Comparison of ENCODE assay signal across 12 mouse cellular contexts in genomic region chr3:85922331-85922730, GRCm38 (mm10). TPM values are rescaled to one million over a fixed set of nuclear protein-coding genes. Genes with fewer than 3 reads are reported as not detected.
A peak's percentile ranks its signal among the peaks of the same experiment; 100 is the strongest.
DNase-seq lines count a peak whose midpoint lies in the region; ATAC-seq and TF ChIP-seq lines count a peak whose summit lies in the region.
"Had no signal": no experiment of that assay in that cellular context is flagged by ENCODE, and none has a peak within 500 bp of the region (broad histone marks: within the 10 kb centered on the region; RNA-seq: fewer than 3 reads in every experiment).

No protein-coding gene starts in this region.

- H3K4me2 ChIP-seq in liver, postnatal 0 days (ENCODE audit: low read depth, low read length), result no peak overlapping the region
- H3K4me2 ChIP-seq: forebrain, embryonic 15.5 days; neural tube, embryonic 12.5 days had no signal

- H3K4me1 ChIP-seq in liver, postnatal 0 days (ENCODE audit: insufficient read depth), result no peaks in the 10 kb centered on the region
- H3K4me1 ChIP-seq: forebrain, embryonic 15.5 days; neural tube, embryonic 12.5 days had no signal

- H3K27me3 ChIP-seq in liver, postnatal 0 days (ENCODE audit: insufficient read depth, low read length), result no peaks in the 10 kb centered on the region
- H3K27me3 ChIP-seq: forebrain, embryonic 15.5 days; neural tube, embryonic 12.5 days had no signal

- WGBS in liver, postnatal 0 days (ENCODE audit: insufficient replicate concordance), result 62% methylated on average over 3 of the region's 3 CpGs

- intact Hi-C loops in heart, postnatal 36 days (cut with DNase I), result loop anchor here (5.0 kb wide), 3 partner anchors 205 to 1000 kb away; no protein-coding TSS in a partner anchor

- H3K9me3 ChIP-seq in liver, postnatal 0 days (ENCODE audit: low read length), result no peaks in the 10 kb centered on the region
- H3K9me3 ChIP-seq: forebrain, embryonic 15.5 days; neural tube, embryonic 12.5 days had no signal

- no peak overlapping the region for H3K27ac ChIP-seq in liver, postnatal 0 days (ENCODE audit: low read depth)
- H3K27ac ChIP-seq: forebrain, embryonic 15.5 days; layer of hippocampus, adult 2 months; neural tube, embryonic 12.5 days had no signal

- TF ChIP-seq CTCF in liver, postnatal 0 days (IDR thresholded peaks at IDR 0.05; ENCODE audit: low read depth), result 0 out of 2 replicates have a peak, but pooled peaks have one; percentile 6

- TF ChIP-seq EP300 in liver, postnatal 0 days (IDR thresholded peaks at IDR 0.05; ENCODE audit: low read depth), result no peak; the same call in 1 of the 2 replicates

- no peak overlapping the region for H3K4me3 ChIP-seq in liver, postnatal 0 days (ENCODE audit: low read depth, low read length)
- H3K4me3 ChIP-seq: forebrain, embryonic 15.5 days; layer of hippocampus, adult 2 months; neural tube, embryonic 12.5 days had no signal

- H3K9ac ChIP-seq in liver, postnatal 0 days (replicated peaks), result no peak overlapping the region
- H3K9ac ChIP-seq: forebrain, embryonic 15.5 days; neural tube, embryonic 12.5 days had no signal

- H3K36me3 ChIP-seq in liver, postnatal 0 days (replicated peaks; ENCODE audit: insufficient read depth, low read length), result no peaks in the 10 kb centered on the region
- H3K36me3 ChIP-seq: forebrain, embryonic 15.5 days; neural tube, embryonic 12.5 days had no signal

- 0 out of 2 replicates have a peak, but pooled peaks have one; percentile 44 for ATAC-seq in liver, postnatal 0 days
- ATAC-seq: forebrain, embryonic 15.5 days had no signal

- DNase-seq in cerebellum, postnatal 10 days, result peak; percentile 53 to 61
- DNase-seq in cerebellum, postnatal 4 days (ENCODE audit: low spot score in 2 of 2), result no peak
- peak; percentile 42 for DNase-seq in liver, postnatal 0 days
- no peak for DNase-seq in liver
- DNase-seq in heart, postnatal 36 days, result peak; percentile 12 to 28
- peak; percentile 80 for DNase-seq in lung, postnatal 36 days
- no peak for DNase-seq in thymus, adult 18-20 months
- DNase-seq in frontal cortex, postnatal 14 days (ENCODE audit: low spot score in 2 of 2), result no peak
- DNase-seq: B cell, adult 2 months had no signal

RNA-seq across cellular contexts. Expression of gene Gm37240, which starts 35.0 kb away (rescaled TPM):
- 0.49 and 0.72 TPM in 2 replicates for polyA plus RNA-seq in liver, postnatal 0 days (2015; fragmentation: Nextera tagmentation; extraction: Ambion mirVana)
- 10 to 100 TPM; 35.9 to 45.6 TPM for total RNA-seq in heart, postnatal 36 days (2021)

RNA-seq across cellular contexts. Expression of gene Glt28d2, which starts 35.0 kb away (rescaled TPM):
- polyA plus RNA-seq in liver, postnatal 0 days (2015; fragmentation: Nextera tagmentation; extraction: Ambion mirVana), result 0.48 and 0.56 TPM in 2 replicates
- total RNA-seq in heart, postnatal 36 days (2021), result 1 to 10 TPM; 4.1 to 4.7 TPM

RNA-seq across cellular contexts. Expression of gene Sh3d19, which starts 48.6 kb away (rescaled TPM):
- polyA plus RNA-seq in liver, postnatal 0 days (2015; fragmentation: Nextera tagmentation; extraction: Ambion mirVana), result 10.2 and 11.4 TPM in 2 replicates
- 10 to 100 TPM; 23.0 to 32.4 TPM for total RNA-seq in heart, postnatal 36 days (2021)

Comparison
In these comparisons a context has a peak if more than half of its experiments do, and no peak if none do; other contexts are left out.
1. DNase-seq: peak in cerebellum, postnatal 10 days (2 of 2), liver, postnatal 0 days (single experiment), heart, postnatal 36 days (2 of 2) and lung, postnatal 36 days (single experiment); none in cerebellum, postnatal 4 days (0 of 2), liver (single experiment), thymus, adult 18-20 months (0 of 2) and frontal cortex, postnatal 14 days (0 of 2).